Mouse (Mus musculus) embryonic facial prominence, embryonic 12.5 days (tissue): Measurements from ENCODE around the gene AI661453. TPM values are rescaled to one million over a fixed set of nuclear protein-coding genes. Genes with fewer than 3 reads are reported as not detected.
A peak's percentile ranks its signal among the peaks of the same experiment; 100 is the strongest.
"Not testable (repeated sequence)": the region's sequence is repeated elsewhere in the genome, so short reads cannot be mapped to it uniquely, and the experiment has no call there.

Experiments
- ATAC-seq: fragments of 200-750 bp; cut with Nextera tagmentation; 2 replicates; pipeline ENCODE4 v1.8.0; 2017; ENCODE audit not compliant: insufficient number of reproducible peaks, insufficient read depth, low FRiP score, low TSS enrichment
- H3K27ac ChIP-seq: fragments of 300-500 bp; sonication (generic); 2 replicates; pipeline ENCODE4 v1.5.1; 2016; ENCODE audit warnings: mild to moderate bottlenecking
- H3K27me3 ChIP-seq: fragments of 300-500 bp; sonication (generic); 2 replicates; pipeline ENCODE4 v1.6.1; 2016; ENCODE audit warnings: mild to moderate bottlenecking, moderate library complexity
- H3K36me3 ChIP-seq: fragments of 300-500 bp; sonication (generic); 2 replicates; pipeline ENCODE4 v1.6.1; 2016; ENCODE audit warnings: mild to moderate bottlenecking
- H3K4me1 ChIP-seq: fragments of 300-500 bp; sonication (generic); 2 replicates; pipeline ENCODE4 v1.6.1; 2016
- H3K4me2 ChIP-seq: fragments of 300-500 bp; sonication (generic); replicated peaks from 2 replicates; pipeline ENCODE4 v1.6.1; 2016; ENCODE audit warnings: mild to moderate bottlenecking, moderate library complexity
- H3K4me3 ChIP-seq: fragments of 300-500 bp; sonication (generic); 2 replicates; pipeline ENCODE4 v1.5.1; 2016; ENCODE audit warnings: mild to moderate bottlenecking
- H3K9ac ChIP-seq: fragments of 300-500 bp; sonication (generic); 2 replicates; pipeline ENCODE4 v1.6.1; 2016; ENCODE audit warnings: mild to moderate bottlenecking, moderate library complexity
- H3K9me3 ChIP-seq: fragments of 300-500 bp; sonication (generic); 2 replicates; pipeline ENCODE4 v1.6.1; 2016; ENCODE audit warnings: mild to moderate bottlenecking, moderate library complexity
- WGBS: fragments of 180-500 bp; shearing (Covaris S2); methylation state at CpG from one replicate; pipeline ENCODE4 v1.1.7; 2016; 5-methylcytosine and 5-hydroxymethylcytosine counted together
- polyA plus RNA-seq: library from polyadenylated mRNA; unstranded; fragments of >200 nt; fragmentation: Nextera tagmentation; extraction: Ambion mirVana; gene quantifications from 2 replicates; pipeline ENCODE4 v1.2.1, GENCODE M21; 2016

Gene AI661453
- 0.61 and 0.65 TPM in 2 replicates for polyA plus RNA-seq

- WGBS, result under 1% methylated on average over 45 of the region's 45 CpGs
- peaks cover 15% of the 10 kb centered on the region for H3K4me1 ChIP-seq
- H3K27me3 ChIP-seq, result peaks cover 39% of the 10 kb centered on the region
- H3K9ac ChIP-seq, result peak within 1 kb of the TSS; percentile 33
- H3K9me3 ChIP-seq, result no peaks in the 10 kb centered on the region
- 0 out of 2 replicates have a peak, but pooled peaks have one; percentile 61 for ATAC-seq
- peak within 1 kb of the TSS; percentile 41 for H3K4me3 ChIP-seq
- H3K36me3 ChIP-seq, result no peaks in the 10 kb centered on the region
- peak within 1 kb of the TSS; percentile 73 for H3K4me2 ChIP-seq
- H3K27ac ChIP-seq, result no peak within 1 kb of the TSS
These were observed at the start of gene AI661453 for GRCm38 (mm10) chr17:47436156-47436906. AI661453 (plus strand) TSS chr17:47436615.

- Histone ChIP-seq H3K9me3 (no peaks in the 10 kb centered on the region), H3K4me3 (no peak overlapping the region), H3K4me1 (no peaks in the 10 kb centered on the region), H3K4me2 (no peak overlapping the region), H3K27ac (no peak overlapping the region), H3K27me3 (no peaks in the 10 kb centered on the region), H3K36me3 (0 out of 2 replicates have a peak, but pooled peaks cover 2% of the 10 kb centered on the region), H3K9ac (no peak overlapping the region)
- no peak for ATAC-seq
- WGBS, result 65% methylated on average over 4 of the region's 4 CpGs
These were observed 49.8 kb upstream of the AI661453 start for GRCm38 (mm10) chr17:47386649-47387048.

- no peak overlapping the region for H3K27ac ChIP-seq
- no peak overlapping the region for H3K9ac ChIP-seq
- H3K27me3 ChIP-seq, result peaks cover 40% of the 10 kb centered on the region
- H3K9me3 ChIP-seq, result no peaks in the 10 kb centered on the region
- no peaks in the 10 kb centered on the region for H3K36me3 ChIP-seq
- WGBS, result 23% methylated on average over 24 of the region's 24 CpGs
- ATAC-seq, result no peak
- H3K4me1 ChIP-seq, result 0 out of 2 replicates have a peak, but pooled peaks cover 3% of the 10 kb centered on the region
- H3K4me2 ChIP-seq, result peak overlapping the region; percentile 45
- peak overlapping the region; percentile 17; the same call in 1 of the 2 replicates for H3K4me3 ChIP-seq
These were observed 42.1 kb upstream of the AI661453 start for GRCm38 (mm10) chr17:47394223-47394869.

DNA sequence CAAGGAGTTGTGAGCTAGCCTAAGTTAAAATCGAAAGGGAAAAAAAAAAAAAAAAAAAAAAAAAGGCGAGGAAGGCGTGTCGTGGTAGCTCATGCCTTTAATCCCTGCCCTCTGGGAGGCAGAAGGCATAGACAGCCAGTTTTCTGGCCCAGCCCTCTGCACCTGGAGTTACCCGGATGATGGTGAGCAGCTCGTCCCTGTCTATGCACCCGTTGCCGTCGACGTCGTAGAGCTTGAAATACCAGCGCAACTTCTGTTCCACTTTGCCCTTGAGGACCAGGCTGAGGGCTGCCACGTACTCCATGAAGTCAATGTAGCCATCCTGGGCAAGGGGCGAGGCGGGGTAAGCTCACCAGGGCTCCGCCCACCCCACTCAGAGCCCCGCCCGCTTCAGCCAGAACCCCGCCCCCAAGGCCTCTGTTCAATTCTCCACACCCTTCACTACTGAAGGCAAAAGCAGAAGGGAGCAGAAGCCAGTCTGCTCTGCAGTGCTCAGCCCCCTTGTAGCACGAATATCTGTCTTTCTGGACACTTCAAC is 41.0 kb upstream of the AI661453 start:
- H3K27me3 ChIP-seq, result peaks cover 40% of the 10 kb centered on the region
- H3K4me3 ChIP-seq, result peak overlapping the region; percentile 21; the same call in 1 of the 2 replicates
- 3% methylated on average over 18 of the region's 20 CpGs for WGBS
- 0 out of 2 replicates have a peak, but pooled peaks cover 3% of the 10 kb centered on the region for H3K4me1 ChIP-seq
- H3K4me2 ChIP-seq, result peak overlapping the region; percentile 45
- H3K27ac ChIP-seq, result no peak overlapping the region
- H3K9ac ChIP-seq, result no peak overlapping the region
- no peaks in the 10 kb centered on the region for H3K9me3 ChIP-seq
- H3K36me3 ChIP-seq, result no peaks in the 10 kb centered on the region
- peak; percentile 74; the same call in 1 of the 2 replicates for ATAC-seq

GRCm38 (mm10) chr17:47399091-47399490 is 37.3 kb upstream of the AI661453 start:
- no peak for ATAC-seq
- no peak overlapping the region for H3K4me2 ChIP-seq
- no peaks in the 10 kb centered on the region for H3K36me3 ChIP-seq
- no peak overlapping the region for H3K4me3 ChIP-seq
- peaks cover 37% of the 10 kb centered on the region for H3K27me3 ChIP-seq
- 0 out of 2 replicates have a peak, but pooled peaks cover 3% of the 10 kb centered on the region for H3K4me1 ChIP-seq
- no peak overlapping the region for H3K9ac ChIP-seq
- 90% methylated on average over 8 of the region's 8 CpGs for WGBS
- no peaks in the 10 kb centered on the region for H3K9me3 ChIP-seq
- H3K27ac ChIP-seq, result no peak overlapping the region

DNA sequence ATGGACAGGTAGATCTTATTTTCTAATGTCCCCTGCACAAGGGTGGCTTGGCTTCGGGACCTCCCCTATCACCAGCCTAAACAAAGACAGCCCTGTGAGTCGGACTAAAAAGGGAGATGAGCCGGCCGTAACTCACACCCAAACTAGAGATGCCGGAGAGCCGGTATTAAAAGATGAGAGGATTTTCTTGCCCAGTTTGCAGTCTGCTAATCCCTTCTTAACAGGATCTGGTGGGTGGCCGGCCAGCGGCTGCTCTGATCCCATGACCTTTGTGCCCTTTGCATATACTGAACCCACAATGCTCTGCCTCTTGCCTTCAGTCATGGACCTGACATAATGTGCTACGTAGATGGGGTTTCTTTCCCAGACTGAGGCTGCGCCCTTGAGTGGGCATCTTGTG is 36.0 kb upstream of the AI661453 start, which contains the start of gene Guca1a:
TSS of gene Guca1a (minus strand) at position 134 of the 400 bp plus-strand sequence.
- WGBS, result 36% methylated on average over 10 of the region's 10 CpGs
- no peak for ATAC-seq
- no peak within 1 kb of the TSS for H3K27ac ChIP-seq
- no peak within 1 kb of the TSS for H3K4me3 ChIP-seq
- H3K27me3 ChIP-seq, result peaks cover 25% of the 10 kb centered on the region
- H3K4me2 ChIP-seq, result no peak within 1 kb of the TSS
- 0 out of 2 replicates have a peak, but pooled peaks cover 2% of the 10 kb centered on the region for H3K4me1 ChIP-seq
- no peak within 1 kb of the TSS for H3K9ac ChIP-seq
- H3K36me3 ChIP-seq, result no peaks in the 10 kb centered on the region
- H3K9me3 ChIP-seq, result no peaks in the 10 kb centered on the region

DNA sequence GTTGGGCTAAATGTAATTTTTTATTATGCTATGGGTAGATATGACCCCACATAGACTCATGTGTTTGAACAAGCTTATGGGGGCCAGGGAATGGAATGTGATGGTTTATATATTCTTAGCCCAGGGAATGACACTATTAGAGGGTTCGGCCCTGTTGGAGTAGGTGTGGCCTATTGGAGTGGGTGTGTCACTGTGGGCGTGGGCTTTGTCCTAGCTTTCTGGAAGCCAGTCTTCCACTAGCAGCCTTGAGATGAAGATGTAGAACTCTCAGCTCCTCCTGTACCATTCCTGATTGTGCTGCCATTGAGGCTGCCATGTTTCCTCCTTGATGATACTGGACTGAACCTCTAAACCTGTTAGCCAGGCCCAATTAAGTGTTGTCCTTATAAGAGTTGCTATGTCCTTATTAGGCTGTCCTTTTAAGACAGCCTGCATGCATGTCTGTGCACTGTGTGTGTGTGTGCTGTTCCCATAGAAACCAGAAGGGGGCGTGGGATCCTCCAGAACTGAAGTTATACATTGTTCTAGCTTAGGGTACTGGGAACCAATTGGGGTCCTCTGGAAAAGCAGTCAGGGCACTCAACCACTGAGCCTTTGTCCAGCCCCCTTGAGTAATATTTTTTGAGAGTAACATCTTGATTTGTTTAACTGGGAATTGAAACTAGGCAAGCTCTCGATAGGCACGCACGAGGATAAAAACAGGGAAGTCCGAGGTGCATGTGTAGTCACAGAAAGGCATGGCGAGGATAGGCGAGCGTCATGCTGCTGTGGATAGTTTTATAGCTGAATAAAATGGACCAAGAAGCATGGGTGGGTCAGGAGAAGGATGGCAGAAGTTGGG is 28.5 kb upstream of the AI661453 start:
- no peak for ATAC-seq
- Histone ChIP-seq H3K9me3 (no peaks in the 10 kb centered on the region), H3K27ac (no peak overlapping the region), H3K4me2 (no peak overlapping the region), H3K27me3 (peaks cover 21% of the 10 kb centered on the region), H3K9ac (no peak overlapping the region), H3K4me3 (no peak overlapping the region), H3K4me1 (no peaks in the 10 kb centered on the region), H3K36me3 (no peaks in the 10 kb centered on the region)
- 51% methylated on average over 10 of the region's 10 CpGs for WGBS

DNA sequence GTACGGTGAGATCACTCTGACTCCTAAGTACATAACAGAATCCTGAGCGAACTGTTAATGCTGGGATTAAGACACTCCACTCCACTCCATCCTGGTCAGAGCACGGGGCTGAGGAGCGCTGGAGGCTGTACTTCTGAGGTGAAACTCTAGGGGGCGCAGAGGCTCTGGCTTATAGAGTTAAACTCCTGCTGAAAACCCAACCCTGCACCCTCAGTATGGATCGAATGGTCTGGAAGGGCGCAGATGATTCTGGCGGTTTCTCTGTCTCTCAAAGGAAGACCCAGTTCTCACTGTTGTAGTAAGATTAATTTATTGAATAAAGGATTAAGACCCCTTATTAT is 27.9 kb upstream of the AI661453 start:
- ATAC-seq, result 0 out of 2 replicates have a peak, but pooled peaks have one; percentile 16
- H3K4me3 ChIP-seq, result no peak overlapping the region
- H3K9me3 ChIP-seq, result no peaks in the 10 kb centered on the region
- H3K4me1 ChIP-seq, result no peaks in the 10 kb centered on the region
- H3K4me2 ChIP-seq, result no peak overlapping the region
- H3K27ac ChIP-seq, result no peak overlapping the region
- H3K27me3 ChIP-seq, result peaks cover 27% of the 10 kb centered on the region
- no peak overlapping the region for H3K9ac ChIP-seq
- 26% methylated on average over 8 of the region's 8 CpGs for WGBS
- no peaks in the 10 kb centered on the region for H3K36me3 ChIP-seq

DNA sequence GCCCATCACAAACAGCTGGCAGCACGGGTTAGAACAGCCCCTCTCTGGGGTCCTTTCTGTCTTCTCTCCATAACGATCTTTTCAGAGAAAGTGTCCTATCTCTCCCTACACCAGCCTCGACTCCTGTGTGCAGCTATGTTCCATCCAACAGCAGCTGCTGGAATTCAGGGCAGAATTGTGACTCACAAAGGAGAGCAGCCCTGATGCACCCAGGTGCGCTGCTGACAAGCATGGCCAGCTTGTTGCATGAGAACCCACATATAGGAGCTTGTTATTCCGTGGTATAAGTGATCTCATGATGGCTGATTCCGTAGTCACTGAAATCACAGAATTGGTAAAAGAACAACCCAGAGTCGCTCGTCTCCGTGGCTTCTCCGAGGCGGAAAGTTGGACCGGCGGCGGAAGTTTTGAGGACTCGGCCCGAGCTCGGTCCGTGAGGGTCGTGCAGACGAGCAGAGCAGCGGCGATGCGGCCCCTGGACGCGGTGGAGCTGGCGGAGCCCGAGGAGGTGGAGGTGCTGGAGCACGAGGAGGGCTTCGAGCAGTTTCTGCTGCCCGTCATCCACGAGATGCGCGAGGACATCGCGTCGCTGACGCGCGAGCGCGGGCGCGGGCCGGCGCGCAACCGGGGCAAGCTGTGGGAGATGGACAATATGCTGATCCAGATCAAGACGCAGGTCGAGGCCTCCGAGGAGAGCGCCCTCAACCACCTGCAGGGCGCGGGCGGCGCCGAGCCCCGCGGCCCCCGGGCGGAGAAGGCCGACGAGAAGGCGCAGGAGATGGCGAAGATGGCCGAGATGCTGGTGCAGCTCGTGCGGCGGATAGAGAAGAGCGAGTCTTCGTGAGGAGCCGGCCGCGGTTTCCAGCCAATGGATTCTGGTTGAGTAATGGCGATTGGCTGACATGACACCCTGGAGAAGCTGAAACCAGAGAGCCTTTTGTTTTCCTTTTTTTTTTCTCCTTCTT is 26.2 kb upstream of the AI661453 start:
- Histone ChIP-seq H3K4me3 (peak overlapping the region; percentile 39), H3K4me2 (peak overlapping the region; percentile 65), H3K27me3 (peaks cover 35% of the 10 kb centered on the region), H3K9ac (peak overlapping the region; percentile 41; the same call in 1 of the 2 replicates)
- not testable (repeated sequence) for ATAC-seq, H3K4me1 ChIP-seq, H3K27ac ChIP-seq, H3K36me3 ChIP-seq, H3K9me3 ChIP-seq
- 3% methylated on average over 74 of the region's 74 CpGs for WGBS

DNA sequence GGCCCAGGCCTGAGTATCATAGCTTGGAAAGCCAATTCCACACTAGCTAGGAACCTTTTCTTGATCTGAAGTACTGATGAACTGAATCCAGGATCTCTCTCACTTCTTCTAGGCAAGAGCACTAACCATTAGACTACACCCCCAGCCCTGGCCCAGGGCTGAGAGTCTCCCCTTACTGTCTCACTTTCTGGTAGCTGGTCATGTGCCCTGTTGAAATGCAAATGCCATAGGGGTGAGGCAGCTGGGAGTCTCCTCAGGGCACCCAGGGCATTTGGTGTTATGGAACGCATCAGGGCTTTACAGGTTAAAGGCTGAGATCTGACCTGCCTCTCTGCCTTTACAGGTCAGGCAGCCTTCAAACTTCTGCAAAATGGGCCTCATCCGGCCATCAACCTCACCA is 16.2 kb upstream of the AI661453 start:
- Histone ChIP-seq H3K4me1 (no peaks in the 10 kb centered on the region), H3K27ac (no peak overlapping the region), H3K4me2 (no peak overlapping the region), H3K27me3 (no peaks in the 10 kb centered on the region), H3K9me3 (no peaks in the 10 kb centered on the region), H3K36me3 (no peaks in the 10 kb centered on the region), H3K9ac (no peak overlapping the region), H3K4me3 (no peak overlapping the region)
- no peak for ATAC-seq
- 74% methylated on average over 2 of the region's 2 CpGs for WGBS
